Mouse (Mus musculus) liver, postnatal 0 days (tissue): ENCODE data around the gene Med26. TPM values are rescaled to one million over a fixed set of nuclear protein-coding genes. Genes with fewer than 3 reads are reported as not detected.

Experiments used
- ATAC-seq: fragments of 200-750 bp; cut with Nextera tagmentation; 2 replicates; pipeline ENCODE4 v1.8.0; 2017; ENCODE audit warnings: mild to moderate bottlenecking, moderate library complexity
- DNase-seq: peaks from one replicate; pipeline ENCODE4 v3.0.0-alpha.2; 2016
- H3K27ac ChIP-seq: fragments of 300-500 bp; sonication (generic); 2 replicates; pipeline ENCODE4 v1.5.1; 2014; ENCODE audit warnings: antibody characterized with exemption, moderate library complexity, mild to moderate bottlenecking, low read depth
- H3K27me3 ChIP-seq: fragments of 300-500 bp; sonication (generic); 2 replicates; pipeline ENCODE4 v1.6.1; 2014; ENCODE audit warnings: low read length, control low read depth, mixed read lengths; ENCODE audit not compliant: insufficient read depth
- H3K36me3 ChIP-seq: fragments of 300-500 bp; sonication (generic); replicated peaks from 2 replicates; pipeline ENCODE4 v1.6.1; 2014; ENCODE audit warnings: mild to moderate bottlenecking, control low read depth, low read length, moderate library complexity, mixed read lengths; ENCODE audit not compliant: insufficient read depth
- H3K4me1 ChIP-seq: fragments of 300-500 bp; sonication (generic); 2 replicates; pipeline ENCODE4 v1.6.1; 2014; ENCODE audit warnings: antibody characterized with exemption, mild to moderate bottlenecking, control low read depth; ENCODE audit not compliant: insufficient read depth
- H3K4me2 ChIP-seq: fragments of 300-500 bp; sonication (generic); 2 replicates; pipeline ENCODE4 v1.6.1; 2014; ENCODE audit warnings: low read depth, mild to moderate bottlenecking, low read length, moderate library complexity, mixed read lengths
- H3K4me3 ChIP-seq: fragments of 300-500 bp; sonication (generic); 2 replicates; pipeline ENCODE4 v1.5.1; 2014; ENCODE audit warnings: low read depth, low read length
- H3K9ac ChIP-seq: fragments of 300-500 bp; sonication (generic); replicated peaks from 2 replicates; pipeline ENCODE4 v1.6.1; 2014; ENCODE audit warnings: mild to moderate bottlenecking, moderate library complexity
- H3K9me3 ChIP-seq: fragments of 300-500 bp; sonication (generic); 2 replicates; pipeline ENCODE4 v1.6.1; 2016; ENCODE audit warnings: mild to moderate bottlenecking, control low read depth, low read length, mixed read lengths
- CTCF ChIP-seq: sonication (generic); IDR thresholded peaks from 2 replicates; pipeline ENCODE4 v1.5.1; 2016; ENCODE audit warnings: antibody characterized with exemption, low read depth
- EP300 ChIP-seq: IDR thresholded peaks from 2 replicates; pipeline ENCODE4 v1.6.1; 2016; ENCODE audit warnings: antibody characterized with exemption, low read depth, mild to moderate bottlenecking
- WGBS: fragments of 180-500 bp; shearing (Covaris S2); extraction: QIAGEN DNeasy Blood & Tissue Kit; methylation state at CpG from one replicate; pipeline ENCODE4 v1.1.7; 2014; ENCODE audit not compliant: insufficient replicate concordance; 5-methylcytosine and 5-hydroxymethylcytosine counted together
- polyA plus RNA-seq: library from polyadenylated mRNA; unstranded; fragments of >200 nt; fragmentation: Nextera tagmentation; extraction: Ambion mirVana; gene quantifications from 2 replicates; pipeline ENCODE4 v1.2.1, GENCODE M21; 2015

The Med26 gene
- polyA plus RNA-seq, 1 experiment from 2014 or later, result 4.9 TPM

DNA sequence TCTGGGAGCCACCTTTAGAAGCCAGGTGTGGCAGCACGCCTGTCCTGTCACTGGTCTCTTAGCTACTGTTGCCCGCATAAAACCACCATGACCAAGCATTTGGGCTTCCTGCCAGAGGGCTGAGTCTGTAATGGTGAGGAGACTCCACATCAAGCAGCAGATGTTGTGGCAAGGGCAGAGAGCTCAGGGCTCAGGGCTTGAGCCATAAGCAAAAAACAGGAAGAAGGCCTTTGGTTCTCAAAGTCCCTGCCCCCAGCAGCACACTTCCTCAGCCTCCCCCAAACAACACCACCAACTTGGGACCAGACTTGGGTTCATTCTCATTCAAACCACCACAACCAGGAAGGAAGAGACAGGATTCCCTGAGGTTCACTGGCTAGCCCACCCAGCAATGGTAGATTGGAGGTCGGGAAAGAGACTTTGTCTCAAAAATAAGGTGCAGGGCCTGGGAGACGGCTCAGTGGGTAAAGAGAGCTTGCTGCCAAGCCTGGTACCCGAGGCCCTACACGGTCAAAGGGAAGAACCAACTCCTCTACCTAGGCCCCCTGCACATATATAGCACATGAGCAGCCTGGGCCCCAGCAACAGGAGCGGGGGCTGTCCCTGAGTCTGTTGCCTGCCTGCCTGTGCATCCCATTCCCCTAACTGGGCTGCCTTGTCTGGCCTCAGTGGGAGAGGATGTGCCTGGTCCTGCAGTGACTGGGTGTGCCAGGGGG lies 35.1 kb upstream of the Med26 start:
- peak; percentile 69 for DNase-seq
- H3K4me1 ChIP-seq, result peaks cover 6% of the 10 kb centered on the region
- H3K9ac ChIP-seq, result no peak overlapping the region; the same call in 1 of the 2 replicates
- H3K27ac ChIP-seq, result peak overlapping the region; percentile 86
- H3K9me3 ChIP-seq, result no peaks in the 10 kb centered on the region
- TF ChIP-seq CTCF (no peak), EP300 (no peak)
- no peaks in the 10 kb centered on the region for H3K27me3 ChIP-seq
- 39% methylated on average over 7 of the region's 7 CpGs for WGBS
- H3K4me3 ChIP-seq, result no peak overlapping the region
- H3K4me2 ChIP-seq, result 0 out of 2 replicates have a peak overlapping the region, but pooled peaks have one; percentile 22
- H3K36me3 ChIP-seq, result no peaks in the 10 kb centered on the region
- peak; percentile 72 for ATAC-seq

DNA sequence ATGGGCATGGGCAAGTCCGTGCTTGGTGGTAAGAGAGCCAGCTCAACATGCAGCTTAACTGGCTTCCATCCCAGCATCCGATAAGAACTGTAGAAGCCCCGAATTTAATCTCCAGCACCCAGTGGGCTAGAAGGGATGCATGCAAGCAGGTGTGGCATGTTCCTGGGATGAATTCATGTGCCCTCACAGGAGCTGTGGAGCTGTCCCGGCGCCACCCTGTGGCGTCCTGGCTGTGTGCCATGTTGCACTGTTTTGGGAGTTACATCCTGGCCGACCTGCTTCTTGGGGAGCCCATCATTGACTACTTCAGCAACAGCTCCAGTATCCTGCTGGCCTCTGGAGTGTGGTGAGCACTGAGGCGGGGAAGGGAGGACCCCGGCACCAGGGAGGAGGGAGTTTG lies 31.3 kb upstream of the Med26 start:
- 71% methylated on average over 9 of the region's 9 CpGs for WGBS
- Histone ChIP-seq H3K27ac (no peak overlapping the region), H3K4me3 (no peak overlapping the region), H3K4me2 (no peak overlapping the region), H3K9ac (no peak overlapping the region), H3K36me3 (no peaks in the 10 kb centered on the region), H3K9me3 (no peaks in the 10 kb centered on the region), H3K27me3 (no peaks in the 10 kb centered on the region), H3K4me1 (peaks cover 6% of the 10 kb centered on the region)
- no peak for ATAC-seq
- TF ChIP-seq EP300 (no peak), CTCF (no peak; the same call in 1 of the 2 replicates)
- DNase-seq, result no peak

DNA sequence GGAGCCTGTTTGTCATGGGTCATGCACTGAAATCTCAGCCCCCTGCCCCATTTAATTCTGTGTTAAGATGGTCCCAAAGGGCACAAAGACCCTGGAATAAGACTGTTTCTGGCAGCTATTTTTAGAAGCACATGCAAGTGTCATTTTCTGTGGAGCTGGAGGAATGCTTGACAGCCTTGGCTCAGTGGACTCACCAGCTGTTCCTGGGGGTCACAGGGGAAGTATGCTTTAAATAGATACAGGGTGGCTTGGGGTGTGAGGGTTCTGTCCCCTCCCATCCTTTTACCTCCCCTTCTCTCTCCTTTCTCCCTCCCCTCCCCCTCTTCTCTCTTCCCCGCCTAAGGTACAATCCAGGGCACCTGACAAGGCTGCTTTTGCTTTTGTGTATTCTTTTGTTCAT lies 29.9 kb upstream of the Med26 start:
- Histone ChIP-seq H3K36me3 (no peaks in the 10 kb centered on the region), H3K27me3 (no peaks in the 10 kb centered on the region), H3K9me3 (no peaks in the 10 kb centered on the region), H3K4me1 (no peaks in the 10 kb centered on the region; the same call in 1 of the 2 replicates), H3K4me3 (no peak overlapping the region), H3K27ac (no peak overlapping the region), H3K9ac (no peak overlapping the region), H3K4me2 (no peak overlapping the region)
- 56% methylated on average over 1 of the region's 1 CpGs for WGBS
- TF ChIP-seq CTCF, result no peak
- DNase-seq (no peak), ATAC-seq (no peak)

DNA sequence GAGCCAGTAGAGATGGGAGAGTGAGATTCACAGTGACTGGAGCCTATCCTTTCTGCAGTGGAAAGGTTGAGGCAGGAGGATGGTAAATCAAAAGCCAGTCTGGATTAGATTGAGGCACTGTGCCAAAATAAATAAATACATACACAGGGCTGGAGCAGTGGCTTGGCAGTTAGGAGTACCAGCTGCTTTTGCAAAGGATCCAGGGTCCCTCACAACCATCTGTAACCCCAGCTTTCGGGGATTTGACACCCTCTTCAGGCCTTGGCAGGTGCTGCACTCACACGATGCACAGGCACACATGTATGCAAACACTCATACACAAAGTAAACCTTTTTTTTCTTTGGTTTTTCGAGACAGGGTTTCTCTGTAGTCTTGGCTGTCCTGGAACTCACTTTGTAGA lies 29.2 kb upstream of the Med26 start:
- ATAC-seq, result no peak
- TF ChIP-seq EP300, result no peak
- no peak for TF ChIP-seq CTCF
- no peak overlapping the region for H3K9ac ChIP-seq
- H3K27ac ChIP-seq, result no peak overlapping the region
- H3K27me3 ChIP-seq, result no peaks in the 10 kb centered on the region
- peaks cover 7% of the 10 kb centered on the region for H3K4me1 ChIP-seq
- H3K36me3 ChIP-seq, result no peaks in the 10 kb centered on the region
- no peaks in the 10 kb centered on the region for H3K9me3 ChIP-seq
- DNase-seq, result no peak
- WGBS, result 73% methylated on average over 3 of the region's 3 CpGs
- H3K4me2 ChIP-seq, result no peak overlapping the region
- no peak overlapping the region for H3K4me3 ChIP-seq

DNA sequence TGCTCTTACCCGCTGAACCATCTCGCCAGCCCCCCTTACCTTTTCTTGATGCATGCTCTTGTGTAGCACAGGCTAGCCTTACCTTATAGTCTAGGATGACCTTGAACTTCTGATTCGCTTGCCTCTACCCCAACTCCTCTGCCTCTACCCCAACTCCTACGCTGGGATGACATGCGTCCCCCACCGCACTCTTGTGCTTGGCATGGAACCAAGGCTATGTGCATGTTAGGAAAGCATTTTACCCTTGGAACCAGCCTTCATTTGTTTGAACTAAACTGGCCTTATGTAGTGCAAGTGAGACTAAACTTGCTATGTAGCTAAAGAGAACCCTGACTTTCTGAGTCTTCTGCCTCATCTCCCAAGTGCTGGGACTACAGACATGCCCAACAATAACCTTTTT lies 27.8 kb upstream of the Med26 start:
- Histone ChIP-seq H3K4me2 (no peak overlapping the region), H3K9ac (no peak overlapping the region), H3K27me3 (no peaks in the 10 kb centered on the region), H3K4me1 (peaks cover 12% of the 10 kb centered on the region), H3K27ac (no peak overlapping the region), H3K4me3 (no peak overlapping the region), H3K9me3 (no peaks in the 10 kb centered on the region), H3K36me3 (no peaks in the 10 kb centered on the region)
- WGBS, result 89% methylated on average over 6 of the region's 6 CpGs
- no peak for ATAC-seq
- DNase-seq, result no peak
- TF ChIP-seq EP300 (no peak), CTCF (no peak)

DNA sequence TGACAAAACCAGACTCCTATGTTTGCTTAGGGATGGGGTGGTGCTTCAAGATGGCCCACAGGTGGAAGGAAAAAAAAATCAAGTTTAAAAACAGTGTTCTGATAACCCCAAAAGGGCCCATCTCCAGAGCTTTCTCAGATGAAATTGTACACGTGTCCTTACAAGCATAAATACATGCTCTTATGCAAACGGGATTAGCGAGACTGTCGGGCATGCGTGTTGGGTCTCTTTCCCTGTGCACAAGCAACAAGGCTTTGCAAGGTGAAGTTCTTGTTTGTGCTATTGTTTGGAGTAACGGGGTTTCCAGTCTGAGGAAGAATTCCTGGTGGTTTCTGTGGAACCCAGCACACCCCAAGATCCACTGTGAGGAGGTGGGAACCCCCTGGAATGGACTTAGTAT lies 25.4 kb upstream of the Med26 start:
- H3K27me3 ChIP-seq, result no peaks in the 10 kb centered on the region
- DNase-seq, result no peak
- H3K4me3 ChIP-seq, result no peak overlapping the region
- no peak overlapping the region for H3K9ac ChIP-seq
- peaks cover 20% of the 10 kb centered on the region for H3K4me1 ChIP-seq
- ATAC-seq, result no peak
- H3K4me2 ChIP-seq, result no peak overlapping the region
- no peak overlapping the region for H3K27ac ChIP-seq
- no peak for TF ChIP-seq CTCF
- no peak for TF ChIP-seq EP300
- 82% methylated on average over 6 of the region's 6 CpGs for WGBS
- no peaks in the 10 kb centered on the region for H3K9me3 ChIP-seq
- peaks cover 15% of the 10 kb centered on the region for H3K36me3 ChIP-seq

DNA sequence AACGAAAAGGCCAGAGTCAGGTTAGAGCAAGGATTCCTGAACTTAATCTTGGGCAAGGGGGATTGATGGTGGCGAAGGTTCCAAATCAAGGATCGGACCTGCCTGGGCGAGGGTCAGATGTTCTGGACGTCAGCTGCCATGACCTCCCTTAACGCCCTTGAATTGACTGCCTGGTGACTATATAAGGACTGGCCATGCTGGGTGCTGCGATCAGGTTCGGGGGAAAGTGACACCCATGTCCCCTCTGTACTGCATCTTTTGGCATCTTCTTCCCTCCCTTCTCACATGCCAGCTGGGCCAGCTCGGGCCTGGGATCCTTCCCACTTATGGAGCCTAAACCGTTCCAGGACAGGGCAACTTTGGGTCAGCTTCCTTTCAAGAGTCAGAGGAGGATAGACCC lies 24.4 kb upstream of the Med26 start:
- Histone ChIP-seq H3K27ac (peak overlapping the region; percentile 97), H3K4me1 (peaks cover 20% of the 10 kb centered on the region), H3K27me3 (no peaks in the 10 kb centered on the region), H3K4me3 (peak overlapping the region; percentile 67), H3K36me3 (peaks cover 24% of the 10 kb centered on the region), H3K9me3 (no peaks in the 10 kb centered on the region), H3K9ac (peak overlapping the region; percentile 81), H3K4me2 (peak overlapping the region; percentile 92)
- DNase-seq (no peak), ATAC-seq (no peak)
- 22% methylated on average over 10 of the region's 10 CpGs for WGBS
- no peak for TF ChIP-seq CTCF
- TF ChIP-seq EP300, result no peak
